Mouse (Mus musculus) left cerebral cortex, adult 8-10 months (tissue): Measurements from ENCODE around the gene Wasf1. TPM values are rescaled to one million over a fixed set of nuclear protein-coding genes. Genes with fewer than 3 reads are reported as not detected.
A peak's percentile ranks its signal among the peaks of the same experiment; 100 is the strongest.

Experiments used
- DNase-seq, 2 experiments: peaks; one replicate each; pipeline ENCODE4 v3.0.0; 2022; ENCODE audit warnings: low spot score in 2 of 2
- total RNA-seq, 4 experiments: library from RNA; stranded (reverse); gene quantifications; 2 replicates each; pipeline ENCODE4 v1.2.4; 2022

Wasf1 gene
- total RNA-seq, 4 experiments from 2014 or later: 218 to 240 (median 222) TPM

DNA sequence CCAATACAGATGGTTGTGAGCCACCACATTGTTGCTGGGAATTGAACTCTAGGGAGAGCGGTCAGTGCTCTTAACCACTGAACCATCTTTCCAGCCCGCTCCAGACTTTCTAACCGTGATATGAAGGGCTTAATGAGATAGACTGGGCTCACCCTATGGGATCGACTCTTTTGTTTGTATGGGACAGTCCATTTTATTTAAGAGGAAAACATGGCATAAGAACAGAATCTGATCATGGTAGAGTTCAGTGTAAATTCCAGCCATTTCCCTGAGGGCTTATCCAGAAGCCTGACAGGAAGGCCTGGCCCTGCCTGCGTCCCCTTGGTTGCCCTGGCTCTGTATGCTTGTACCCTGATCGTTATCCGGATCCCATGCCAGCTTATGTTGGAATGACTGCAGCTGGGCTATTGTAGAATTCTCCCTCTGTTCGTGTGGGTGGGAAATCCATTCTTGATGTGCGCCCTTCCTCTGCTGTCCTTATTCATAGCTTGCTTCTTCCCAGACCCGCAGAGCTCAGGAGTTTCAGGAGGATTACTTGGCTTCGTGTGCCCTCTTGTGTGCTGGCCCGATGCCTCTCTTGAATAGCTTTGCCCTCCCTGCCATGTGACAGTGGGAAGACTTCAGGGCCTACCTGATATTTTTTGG is 87.4 kb downstream of the Wasf1 start:
- peak in 1 of 2 experiments; percentile 49 for DNase-seq

DNA sequence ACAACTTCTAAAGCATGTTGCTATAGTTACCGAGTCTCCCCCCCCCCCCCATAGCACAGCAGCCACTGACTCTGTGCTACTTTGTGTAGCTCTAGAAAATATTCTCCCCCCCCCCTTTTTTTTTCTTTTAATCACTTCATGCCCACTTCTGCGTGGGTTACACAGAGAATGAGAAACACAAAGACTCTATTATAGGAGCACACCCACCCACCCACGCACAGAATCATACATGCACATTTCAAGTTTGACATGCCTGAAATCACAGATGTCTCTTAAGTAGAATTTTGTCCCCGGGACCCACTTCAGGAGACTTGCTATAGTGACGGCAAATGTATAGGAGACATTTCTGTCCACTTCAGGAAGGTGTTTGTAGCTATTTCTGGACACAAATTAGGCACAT is 88.0 kb downstream of the Wasf1 start:
- DNase-seq: peak in 1 of 2 experiments; percentile 70

DNA sequence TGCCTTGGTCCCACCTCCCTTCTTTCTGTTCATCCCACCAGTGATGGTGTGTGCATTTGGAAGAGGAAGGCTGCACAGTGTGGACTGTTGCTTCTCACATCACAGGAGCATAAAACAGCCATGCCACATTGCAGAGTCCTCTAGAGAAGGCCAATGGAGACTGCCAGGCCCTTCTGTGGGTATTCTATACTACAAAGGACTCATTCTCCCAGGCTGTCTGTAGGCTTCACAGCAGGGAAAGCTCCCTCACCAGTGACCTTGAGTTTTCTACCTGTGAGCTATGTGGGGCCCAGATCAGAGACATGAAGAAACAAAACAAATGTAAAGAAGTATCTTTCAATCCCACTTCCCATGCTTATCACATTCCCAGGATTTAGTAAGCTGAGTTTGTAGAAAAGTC is 100.5 kb downstream of the Wasf1 start:
- no peak for DNase-seq

DNA sequence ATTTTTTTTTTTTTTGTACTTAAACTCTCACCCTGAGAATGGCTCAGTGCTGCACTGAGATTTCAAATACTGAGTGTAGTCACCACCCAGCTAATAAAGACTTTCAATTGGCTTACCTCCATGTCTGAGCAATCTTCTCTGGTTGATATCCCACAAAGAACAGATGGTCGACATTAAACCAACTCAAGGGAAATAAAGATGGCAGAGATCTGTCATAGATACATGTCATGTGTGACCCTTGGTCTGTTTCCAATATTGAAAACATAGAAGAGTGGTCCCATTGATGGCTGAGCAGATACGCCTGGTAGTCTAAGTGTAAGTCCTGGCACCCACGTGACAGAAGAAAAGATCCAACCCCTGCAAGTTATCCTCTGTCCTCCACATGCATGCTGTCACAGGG is 101.3 kb downstream of the Wasf1 start:
- no peak for DNase-seq

DNA sequence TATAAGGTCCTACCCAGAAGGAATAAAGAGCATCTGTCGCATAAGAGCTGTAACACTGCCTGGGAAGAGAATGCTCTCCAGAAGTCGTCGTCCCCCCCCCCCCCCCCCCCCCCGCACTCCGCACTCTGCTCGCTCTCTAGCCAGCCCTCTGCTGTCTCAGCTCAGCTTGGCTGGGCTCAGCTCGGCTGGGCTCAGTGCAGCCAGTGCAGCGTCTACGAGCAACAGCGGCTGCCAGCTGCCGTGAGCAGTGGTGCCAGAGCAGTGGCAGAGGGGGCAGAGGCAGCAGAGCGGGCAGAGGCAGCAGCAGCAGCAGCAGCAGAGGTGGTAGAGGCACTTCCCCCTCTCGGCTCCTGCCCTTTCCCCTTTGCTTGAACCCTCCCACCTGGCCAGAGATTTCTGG is 102.1 kb downstream of the Wasf1 start:
- DNase-seq: no peak

Other genes with a start within 250 kb of the Wasf1 start
- 1 to 10 TPM; 2.9 to 4.3 (median 3.2) TPM for gene Mettl24, start 200.2 kb upstream of the Wasf1 start, total RNA-seq
- 10 to 100 TPM; 39.4 to 42.8 (median 40.9) TPM for gene Cdc40, start 164 bp upstream of the Wasf1 start, total RNA-seq
- 10 to 100 TPM; 21.5 to 26.4 (median 23.6) TPM for gene Gpr6, start 188.8 kb downstream of the Wasf1 start, total RNA-seq